Mouse (Mus musculus) left cerebral cortex, adult 18-20 months (tissue): ENCODE measurements around the gene Meltf. TPM values are rescaled to one million over a fixed set of nuclear protein-coding genes. Genes with fewer than 3 reads are reported as not detected.

Source experiments
- DNase-seq, 2 experiments: peaks; one replicate each; pipeline ENCODE4 v3.0.0; 2021 to 2022; ENCODE audit warnings: low spot score in 2 of 2, mixed read lengths in 1 of 2
- total RNA-seq, 2 experiments: library from RNA; stranded (reverse); gene quantifications; 2 replicates each; pipeline ENCODE4 v1.2.3; 2021

Meltf gene
- total RNA-seq, 2 experiments from 2014 or later: 0.44 to 0.49 TPM

DNA sequence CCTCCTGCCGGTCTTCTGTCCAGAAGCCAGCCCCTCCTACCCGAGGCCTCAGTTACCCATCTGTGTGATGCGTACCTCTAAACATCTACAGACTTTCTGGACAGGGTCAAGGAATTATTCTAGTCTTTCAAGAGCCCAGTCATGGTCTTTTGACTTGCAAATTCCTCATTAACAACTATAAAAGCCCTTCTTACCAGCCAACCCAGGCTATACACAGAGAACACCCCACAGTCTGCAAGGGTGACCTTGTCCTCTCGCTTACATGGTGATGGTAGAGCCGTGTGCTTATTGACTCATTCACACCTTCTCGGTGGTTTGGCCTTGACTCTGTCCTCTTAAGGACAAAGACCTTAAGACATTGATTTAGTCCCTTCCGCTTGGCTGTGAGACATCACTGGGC lies 12.3 kb downstream of the Meltf start:
- DNase-seq: no peak

DNA sequence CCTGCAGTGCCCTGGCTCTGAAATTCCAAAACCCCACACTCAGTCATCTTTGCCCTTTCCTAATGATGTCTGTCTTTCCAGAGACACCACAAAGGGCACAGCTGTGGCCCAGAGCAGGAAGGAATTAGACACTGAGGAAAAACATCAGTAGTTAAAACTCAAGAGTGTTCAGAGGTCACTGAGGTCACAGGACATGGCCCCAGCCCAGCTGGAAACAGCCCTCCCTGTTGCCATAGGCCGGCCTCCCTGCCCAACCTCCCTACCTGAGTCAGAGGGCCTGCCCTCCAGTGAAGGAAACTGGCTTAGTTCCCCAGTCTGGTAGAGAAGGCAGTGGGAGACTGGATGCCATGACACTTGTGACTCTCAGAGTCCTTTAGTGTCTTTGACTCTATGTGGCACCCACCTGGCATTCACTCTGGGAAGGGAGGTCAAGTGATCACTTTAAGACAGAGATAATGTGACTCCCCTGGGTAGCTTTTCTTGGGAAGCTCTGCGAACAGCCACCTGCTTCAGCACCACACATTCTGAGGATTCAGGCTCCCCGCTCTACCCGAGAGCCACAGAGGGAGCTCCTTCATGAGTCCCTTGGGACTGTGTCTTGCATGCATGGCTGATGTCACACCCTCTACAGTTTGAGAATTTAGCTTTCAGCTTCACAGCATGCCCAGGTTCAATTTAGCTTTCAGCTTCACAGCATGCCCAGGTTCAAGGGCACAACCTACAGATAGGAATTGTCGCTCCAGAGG lies 15.0 kb downstream of the Meltf start:
- no peak for DNase-seq

DNA sequence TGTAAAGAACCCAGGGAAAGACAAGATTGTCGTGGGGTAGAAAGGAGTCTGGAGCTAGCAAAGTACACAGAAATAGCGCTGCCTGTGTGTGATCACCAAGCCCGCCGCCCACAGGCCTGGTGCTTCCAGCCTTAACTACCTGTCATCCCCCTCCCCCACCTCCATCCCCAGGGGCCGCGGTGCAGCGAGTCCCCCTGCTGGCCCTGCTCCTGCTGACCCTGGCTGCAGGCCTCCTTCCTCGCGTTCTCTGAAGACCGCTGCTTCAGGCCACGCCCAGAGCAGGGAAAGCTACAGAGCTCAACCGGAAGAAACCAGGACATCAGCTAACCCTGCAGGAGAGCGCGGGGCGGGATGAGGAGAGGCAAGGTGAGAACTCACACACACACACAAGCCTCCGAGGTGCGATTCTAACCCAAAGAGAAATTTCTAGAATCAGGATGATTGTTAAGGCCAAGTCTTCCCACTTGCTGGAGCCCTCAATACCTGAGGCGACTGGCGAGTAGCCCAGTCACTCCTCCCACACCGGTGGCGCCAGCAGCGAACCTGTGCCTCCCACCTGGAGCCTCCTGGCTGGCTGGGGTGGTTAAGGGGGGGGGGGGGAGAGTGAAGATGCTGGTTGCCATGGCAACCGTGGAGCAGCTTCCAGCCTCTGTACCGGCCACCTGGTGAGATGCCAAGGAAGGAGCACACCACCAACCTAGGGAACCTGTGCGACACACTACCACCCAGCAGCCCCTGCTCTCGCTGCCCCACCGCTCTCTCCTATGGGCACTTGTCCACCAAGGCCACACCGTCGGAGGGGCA lies 18.6 kb downstream of the Meltf start:
- peak; percentile 74 to 82 for DNase-seq

DNA sequence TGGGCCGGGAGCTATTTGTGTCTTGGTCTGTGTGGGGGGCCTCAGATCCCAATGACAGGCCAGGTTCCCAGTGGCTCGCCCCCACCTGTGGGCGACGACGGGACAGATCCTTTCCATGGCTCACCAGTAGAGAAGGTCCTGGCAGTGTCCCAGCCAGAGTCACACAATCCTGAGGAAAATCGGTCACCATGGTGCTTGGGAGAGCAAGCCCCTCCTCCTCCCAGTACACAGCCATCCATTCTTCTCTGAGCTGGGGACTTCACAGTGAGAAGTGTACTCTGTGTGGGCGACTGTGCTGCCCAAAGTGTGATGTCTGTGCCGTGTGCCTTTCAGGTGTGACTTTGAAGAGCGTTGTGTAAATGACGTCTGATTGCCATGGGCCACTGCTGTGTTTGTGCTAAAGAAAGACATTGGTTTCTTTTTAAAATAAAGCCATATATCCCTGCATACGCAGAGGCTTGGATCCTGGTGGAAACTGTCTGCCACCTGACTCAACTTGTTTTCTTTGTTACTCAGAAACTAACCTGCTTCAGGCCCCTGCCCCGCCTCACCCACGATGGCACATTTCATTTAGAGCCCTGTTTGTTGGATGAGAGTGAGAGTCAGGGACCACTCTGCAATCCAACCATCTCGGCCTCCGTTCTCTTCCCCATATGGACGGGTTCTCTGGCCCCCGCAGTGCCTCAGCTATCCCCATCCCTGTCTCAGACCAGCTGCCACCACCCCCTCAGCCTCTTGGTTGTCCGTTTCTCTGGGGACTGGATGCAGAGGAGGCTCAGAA lies 20.1 kb downstream of the Meltf start:
- DNase-seq: peak; percentile 92 to 94

DNA sequence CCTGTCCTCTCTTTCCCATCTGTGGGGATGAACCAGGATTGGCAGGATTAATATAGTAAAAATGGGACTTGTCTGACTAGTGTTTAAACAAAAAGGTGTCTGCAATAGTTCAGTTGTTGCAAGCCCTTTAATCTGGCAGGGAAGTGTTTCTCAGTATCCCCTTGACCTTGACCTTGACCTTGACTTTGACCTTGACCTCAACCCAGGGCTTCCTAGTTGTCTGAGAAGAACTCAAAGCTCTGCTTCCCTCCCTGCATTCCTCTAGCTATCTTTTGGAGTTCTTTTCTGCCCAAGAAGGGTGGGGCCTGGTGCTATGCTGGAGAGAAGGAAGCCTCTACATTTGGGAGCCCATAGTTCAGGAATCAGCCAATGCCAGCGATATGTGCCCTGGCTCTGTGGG lies 23.3 kb downstream of the Meltf start:
- DNase-seq: no peak

DNA sequence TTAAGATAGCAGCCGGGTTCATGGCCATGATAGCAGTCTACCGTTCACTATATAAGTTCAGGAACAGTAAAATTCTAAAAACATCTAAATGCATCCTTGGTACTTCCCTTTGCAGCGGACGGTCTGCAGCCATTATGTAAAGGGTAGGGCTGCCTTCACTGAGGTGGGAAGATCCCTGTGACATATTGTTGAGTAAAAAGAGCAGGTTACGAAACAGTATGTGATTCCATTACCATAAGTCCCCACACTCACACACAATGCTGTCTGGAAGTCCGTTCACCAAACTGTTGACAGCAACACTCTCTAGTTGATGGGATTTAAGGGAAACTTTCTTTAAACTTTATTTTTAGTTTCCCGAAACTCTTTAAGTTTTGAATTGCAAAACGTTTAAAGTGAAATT lies 24.6 kb downstream of the Meltf start:
- DNase-seq: no peak

DNA sequence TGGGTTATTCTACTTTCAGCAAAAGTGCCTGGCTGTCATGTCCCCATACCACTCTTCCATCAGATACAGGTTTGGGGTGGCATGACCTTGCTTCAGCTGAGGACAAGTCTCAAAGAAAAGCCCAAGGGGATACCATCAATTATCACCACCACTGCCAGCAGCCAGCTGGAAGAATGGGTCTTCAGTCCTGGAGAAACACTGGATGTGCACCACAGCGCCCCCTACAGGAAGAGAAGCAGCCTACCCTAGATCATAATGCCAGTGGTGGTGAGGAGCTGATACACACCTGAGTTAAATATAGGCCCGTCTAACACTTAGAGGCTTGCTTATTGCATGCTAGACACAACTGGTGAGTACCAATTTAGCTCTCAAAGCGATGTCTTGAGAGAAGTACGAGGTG lies 26.7 kb downstream of the Meltf start:
- DNase-seq: no peak

DNA sequence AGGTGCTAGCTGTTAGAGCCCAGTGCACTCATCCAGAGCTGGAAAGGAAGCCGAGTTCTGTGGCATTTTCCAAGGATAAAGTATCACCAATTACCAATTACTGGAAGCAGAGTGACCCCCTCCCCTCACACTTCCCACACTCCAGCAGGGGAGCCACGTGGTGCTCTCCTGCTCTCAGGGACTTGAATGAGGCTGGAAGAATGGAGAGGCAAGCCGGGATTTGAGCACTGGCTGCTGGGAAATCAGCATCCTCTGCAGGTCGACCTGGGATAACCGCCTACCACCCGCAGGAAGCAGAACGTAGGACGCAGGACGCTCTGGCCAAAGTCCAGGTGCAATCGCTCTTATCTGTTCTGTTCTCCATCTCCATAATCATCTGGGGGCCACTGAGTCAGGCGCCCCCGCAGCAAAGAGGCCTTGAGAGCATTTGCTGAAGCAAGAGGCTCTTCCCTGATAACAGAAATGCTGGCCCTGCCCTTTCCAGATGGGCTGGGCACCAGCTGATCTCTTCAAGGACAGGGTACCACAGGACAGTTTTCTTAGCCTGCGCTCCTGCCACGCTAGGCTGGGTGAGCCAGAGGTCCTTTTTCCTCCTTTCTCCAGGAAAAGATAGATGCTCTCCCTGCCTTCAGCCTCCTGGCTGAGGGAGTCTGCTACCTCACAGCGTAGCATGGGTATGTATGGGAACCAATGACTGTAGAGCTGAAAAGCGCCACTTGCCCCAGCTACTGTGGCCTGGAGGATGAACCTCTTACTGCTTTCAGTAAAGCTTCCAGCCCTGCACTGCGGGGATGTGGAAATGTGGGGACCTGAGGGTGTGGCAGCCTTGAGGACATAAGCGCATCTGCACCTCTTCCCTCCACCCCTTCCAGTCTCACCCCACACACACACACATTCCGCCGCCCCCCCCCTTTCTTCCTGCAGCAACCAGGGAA lies 27.5 kb downstream of the Meltf start:
- peak in 1 of 2 experiments; percentile 38 for DNase-seq

DNA sequence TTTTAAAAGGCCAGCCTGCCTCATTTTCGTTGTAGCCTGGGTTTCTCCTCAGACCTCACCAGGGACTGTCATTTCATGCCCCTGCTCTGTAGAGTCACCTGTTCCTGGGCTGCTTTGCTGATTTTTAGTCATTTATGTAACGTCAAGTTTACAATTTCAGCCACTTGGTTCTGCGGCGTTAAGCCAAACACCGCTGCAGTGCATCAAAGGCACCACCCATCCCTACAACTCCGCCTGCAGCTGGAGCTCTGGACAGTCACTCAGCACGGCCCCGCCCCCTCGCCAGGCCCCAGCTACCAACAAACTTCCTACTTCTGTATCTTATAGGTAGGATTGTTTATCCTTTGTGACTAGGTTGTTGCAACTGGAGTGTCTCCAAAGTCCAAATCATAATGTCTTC lies 28.3 kb downstream of the Meltf start:
- peak in 1 of 2 experiments; percentile 36 for DNase-seq

DNA sequence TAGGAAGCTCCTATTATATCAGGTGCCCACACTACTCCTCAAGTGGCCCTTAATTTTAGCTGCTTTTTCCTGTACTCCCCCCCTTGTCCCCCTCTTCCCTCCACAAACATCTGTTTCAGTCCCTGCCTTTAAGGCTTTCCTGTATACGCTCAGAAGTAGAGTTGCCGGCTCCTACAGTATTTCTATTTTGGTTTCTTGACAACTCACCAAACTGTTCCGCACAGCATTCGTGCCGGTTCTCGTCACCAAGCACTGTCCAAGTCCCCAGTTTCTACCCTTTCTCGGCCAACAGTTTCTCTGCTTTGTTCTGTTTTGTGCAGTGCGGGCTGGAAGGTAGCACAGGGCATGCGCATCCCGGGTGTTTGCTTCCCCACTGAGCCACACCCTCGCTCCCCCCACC lies 30.3 kb downstream of the Meltf start:
- DNase-seq: peak; percentile 55 to 72

DNA sequence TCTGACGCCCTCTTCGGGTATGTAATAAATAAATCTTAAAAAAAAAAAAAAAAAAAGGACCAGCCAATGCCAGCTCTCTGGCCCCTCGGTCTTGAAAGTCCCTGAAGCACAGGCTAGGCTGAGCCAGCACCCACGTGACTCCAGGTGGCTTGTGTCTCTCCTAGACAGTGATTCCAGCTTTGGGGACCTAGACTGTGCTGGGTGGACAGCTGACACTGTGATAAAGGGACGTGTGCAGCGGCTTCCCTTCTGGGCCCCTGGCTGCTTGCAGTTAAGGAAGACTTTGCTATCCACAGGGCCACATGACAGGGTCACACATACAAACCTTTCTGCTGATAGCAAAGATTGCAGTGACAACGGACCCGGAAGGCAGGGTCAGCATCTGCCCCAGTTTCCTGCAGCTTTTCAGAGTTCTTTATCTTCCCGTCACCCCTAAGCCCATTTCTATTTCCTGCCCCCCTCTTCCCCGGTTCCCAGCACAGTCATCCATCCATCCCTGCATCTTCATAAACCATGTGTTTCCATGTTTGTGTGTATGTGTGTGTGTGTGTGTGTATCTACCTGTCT lies 31.8 kb downstream of the Meltf start:
- no peak for DNase-seq

DNA sequence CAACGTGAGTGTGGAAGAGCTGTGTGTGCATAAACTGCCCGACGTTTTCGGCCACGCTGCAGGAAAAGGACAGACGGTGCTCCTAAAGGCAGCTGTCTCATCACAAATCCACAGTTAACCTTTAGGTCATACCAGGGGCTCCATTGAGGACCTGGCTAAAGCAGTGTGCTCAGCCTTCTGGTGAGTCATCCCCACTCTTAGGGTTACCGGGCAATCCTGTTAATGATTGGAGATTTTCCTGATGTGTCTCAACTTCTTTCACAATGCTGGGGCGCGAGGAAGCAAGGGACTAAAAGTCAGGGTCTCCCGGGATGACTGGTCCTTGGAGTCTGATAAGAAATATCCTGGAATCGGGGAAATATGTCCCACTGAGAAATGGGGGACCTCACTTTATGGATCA lies 39.2 kb downstream of the Meltf start:
- DNase-seq: no peak

DNA sequence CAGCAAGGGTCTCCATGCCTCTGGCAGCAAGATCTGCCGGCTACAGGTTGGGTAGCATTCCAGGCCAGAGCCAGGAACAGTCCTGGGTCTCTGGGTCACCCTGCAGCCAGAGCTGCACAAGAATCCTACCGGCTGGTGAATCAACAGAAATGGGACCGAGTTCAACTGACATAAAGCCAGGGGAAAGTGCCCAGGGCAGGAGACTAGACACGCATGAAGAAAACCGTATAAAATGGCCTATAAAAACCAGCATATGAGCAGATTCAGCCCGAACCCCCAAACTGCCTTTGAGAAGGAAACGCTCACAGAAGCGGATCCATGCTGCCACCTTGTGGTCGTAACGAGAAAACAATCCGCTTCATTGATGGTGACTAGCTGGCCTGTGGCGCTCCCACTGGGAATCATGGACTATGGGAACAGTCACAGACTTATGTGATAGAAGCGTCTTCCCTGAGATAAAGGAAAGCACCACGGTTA lies 39.7 kb downstream of the Meltf start:
- DNase-seq: peak; percentile 90

DNA sequence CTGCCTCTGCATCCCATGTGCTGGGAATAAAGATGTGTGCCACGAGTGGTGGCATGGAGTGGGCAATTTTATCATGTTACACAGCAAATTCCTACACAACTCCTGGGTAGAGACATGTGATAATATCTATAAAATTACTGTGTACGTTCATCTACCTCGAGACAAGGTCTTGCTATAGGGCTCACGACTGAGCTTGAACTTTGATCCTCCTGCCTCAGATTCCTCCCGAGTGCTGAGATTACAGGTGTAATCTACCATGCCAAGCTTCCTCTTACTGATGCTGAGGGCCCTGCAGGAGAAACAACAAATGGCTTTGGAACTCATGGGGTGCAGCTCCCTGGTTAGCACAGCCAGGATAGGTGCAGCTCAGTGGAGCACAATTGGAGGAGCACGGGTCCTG lies 45.8 kb downstream of the Meltf start:
- DNase-seq: no peak

DNA sequence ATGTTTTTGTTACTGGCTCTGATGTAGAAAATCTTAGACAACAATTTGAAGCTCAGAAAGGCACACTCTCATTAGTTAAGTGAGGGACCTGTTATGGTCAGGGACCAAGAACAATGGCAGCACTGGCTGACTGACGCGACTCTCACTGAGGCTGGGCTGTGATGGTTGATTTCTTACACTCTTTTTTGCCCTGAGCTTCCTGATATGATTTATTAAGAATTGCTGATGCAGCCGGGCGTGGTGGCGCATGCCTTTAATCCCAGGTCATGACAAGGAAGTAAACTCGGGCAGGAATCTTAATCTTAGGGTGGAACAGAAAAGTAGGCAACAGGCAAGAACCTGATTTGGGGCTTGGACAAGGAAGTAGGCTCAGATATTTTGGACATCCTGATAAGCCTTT lies 47.5 kb downstream of the Meltf start:
- no peak for DNase-seq

DNA sequence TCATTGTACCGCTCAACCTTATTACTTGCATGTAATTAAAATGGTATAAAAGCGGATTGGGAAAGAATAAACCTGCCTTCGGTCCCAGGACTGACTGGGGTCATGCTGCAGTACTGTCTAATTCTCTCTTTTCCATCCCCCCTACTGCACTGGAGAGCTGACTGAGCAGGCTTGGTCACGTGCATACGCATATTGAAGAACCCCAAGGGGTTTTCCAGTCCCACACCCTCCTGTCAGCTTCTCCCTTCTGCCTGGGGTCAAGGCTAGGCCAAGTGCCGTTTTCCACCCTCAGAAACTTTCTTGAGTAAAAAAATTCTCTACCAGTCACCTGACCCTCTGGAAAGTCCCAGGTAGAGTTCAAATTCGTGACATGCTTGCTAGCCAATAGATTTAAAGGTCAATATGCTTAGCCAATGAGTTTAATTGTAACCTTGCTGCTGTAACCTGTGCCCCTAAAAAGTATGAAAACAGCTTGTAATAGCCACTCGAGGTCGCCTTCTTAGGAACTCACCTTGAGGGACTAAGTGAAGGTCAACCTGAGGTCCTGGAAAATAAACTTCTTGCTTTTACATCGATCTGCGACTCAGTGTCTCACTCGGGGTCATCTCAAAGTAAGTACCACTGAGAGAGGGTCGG lies 48.1 kb downstream of the Meltf start:
- no peak for DNase-seq

DNA sequence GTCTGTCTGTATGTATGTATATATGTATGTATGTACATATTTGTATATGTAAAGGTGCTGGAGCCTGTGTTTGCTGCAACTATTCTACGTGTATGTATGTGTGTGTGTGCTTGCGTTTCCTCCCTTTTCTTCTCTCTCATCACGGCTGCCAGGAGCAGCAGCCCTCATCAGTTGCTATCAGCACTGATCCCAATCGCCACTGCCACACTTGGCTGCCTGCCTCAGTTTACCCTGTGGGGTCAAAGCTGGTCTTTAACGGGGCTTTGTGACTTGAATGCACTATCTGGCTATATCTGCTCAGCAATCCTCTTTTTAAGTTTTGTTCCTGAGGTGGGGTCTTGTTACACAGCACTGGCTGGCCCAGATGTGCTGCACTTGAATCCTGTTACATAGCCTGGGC lies 48.8 kb downstream of the Meltf start:
- no peak for DNase-seq

DNA sequence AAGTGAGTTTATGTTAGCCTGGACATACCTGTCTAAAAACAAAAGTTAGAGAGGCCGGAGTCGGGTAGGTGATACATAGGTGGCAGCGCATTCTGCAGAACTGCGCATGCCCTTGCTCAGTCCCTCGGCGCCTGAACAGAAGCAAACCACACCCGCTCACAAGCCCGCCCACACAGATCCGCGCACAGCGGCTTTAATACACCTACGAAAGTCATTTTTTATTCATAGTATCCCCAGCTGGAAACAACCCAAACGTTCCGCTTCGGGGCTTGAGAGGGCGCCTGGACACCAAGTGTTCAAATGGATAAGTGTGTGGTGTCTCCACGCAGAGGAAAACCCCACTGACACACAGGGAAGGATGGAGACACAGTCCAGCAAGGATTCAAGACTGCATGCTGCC lies 52.7 kb downstream of the Meltf start:
- peak in 1 of 2 experiments; percentile 45 for DNase-seq

DNA sequence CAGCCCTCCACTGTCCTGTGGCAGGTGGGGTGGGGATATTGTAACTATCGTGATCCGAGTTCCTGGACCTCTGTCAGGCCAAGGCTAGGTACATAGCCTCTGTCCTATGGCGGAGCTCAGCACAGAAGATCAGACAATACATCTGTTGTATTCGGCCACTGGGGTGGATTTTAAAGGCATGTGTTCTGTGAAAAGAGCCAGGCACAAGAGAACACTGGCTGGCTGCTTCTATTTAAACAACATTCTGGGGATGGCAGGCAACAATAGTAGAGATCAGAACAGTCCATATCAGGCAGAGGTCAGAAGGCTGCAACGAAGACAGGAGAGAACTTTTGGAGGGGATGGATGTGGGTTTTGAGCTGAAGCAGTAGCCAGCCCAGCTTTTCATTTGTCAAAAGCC lies 53.6 kb downstream of the Meltf start:
- DNase-seq: no peak
